17 mouse cellular contexts compared by ENCODE assay signal in the genomic region with DNA sequence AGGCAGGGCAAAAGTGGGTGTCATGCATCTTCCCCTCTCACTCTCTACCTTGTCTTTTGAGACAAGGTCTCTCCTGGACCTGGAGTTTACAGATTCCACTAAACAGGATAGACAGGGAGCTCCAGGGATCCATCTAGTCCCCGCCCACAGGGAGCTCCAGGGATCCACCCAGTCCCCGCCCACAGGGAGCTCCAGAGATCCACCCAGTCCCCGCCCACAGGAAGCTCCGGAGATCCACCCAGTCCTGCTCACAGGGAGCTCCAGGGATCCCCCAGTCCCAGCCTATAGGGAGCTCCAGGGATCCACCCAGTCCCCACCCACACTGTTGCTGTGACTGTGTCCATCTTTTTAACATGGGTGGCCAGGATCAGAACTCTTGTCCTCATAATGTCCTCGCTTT. TPM values are rescaled to one million over a fixed set of nuclear protein-coding genes. Genes with fewer than 3 reads are reported as not detected.
A peak's percentile ranks its signal among the peaks of the same experiment; 100 is the strongest.
DNase-seq lines count a peak whose midpoint lies in the region; ATAC-seq lines count a peak whose summit lies in the region.
"Had no signal": no experiment of that assay in that cellular context is flagged by ENCODE, and none has a peak within 500 bp of the region (broad histone marks: within the 10 kb centered on the region; RNA-seq: fewer than 3 reads in every experiment).

No protein-coding gene starts in this region.

- H3K36me3 ChIP-seq in intestine, embryonic 15.5 days: no peaks in the 10 kb centered on the region
- H3K36me3 ChIP-seq: G1E; hindbrain, embryonic 15.5 days; limb, embryonic 12.5 days; midbrain, embryonic 15.5 days; neural tube, embryonic 12.5 days had no signal

- H3K9me3 ChIP-seq in intestine, embryonic 15.5 days: no peaks in the 10 kb centered on the region
- H3K9me3 ChIP-seq: G1E; hindbrain, embryonic 15.5 days; limb, embryonic 12.5 days; midbrain, embryonic 15.5 days; neural tube, embryonic 12.5 days had no signal

- no peak overlapping the region for H3K9ac ChIP-seq in intestine, embryonic 15.5 days
- H3K9ac ChIP-seq: hindbrain, embryonic 15.5 days; limb, embryonic 12.5 days; midbrain, embryonic 15.5 days; neural tube, embryonic 12.5 days had no signal

- no peak overlapping the region for H3K4me3 ChIP-seq in intestine, embryonic 15.5 days (replicated peaks)
- H3K4me3 ChIP-seq: hindbrain, embryonic 15.5 days; limb, embryonic 12.5 days; midbrain, embryonic 15.5 days; neural tube, embryonic 12.5 days had no signal

- WGBS in intestine, embryonic 15.5 days: 72% methylated on average over 5 of the region's 5 CpGs

- H3K27ac ChIP-seq in intestine, embryonic 15.5 days: no peak overlapping the region
- H3K27ac ChIP-seq: hindbrain, embryonic 15.5 days; limb, embryonic 12.5 days; midbrain, embryonic 15.5 days; neural tube, embryonic 12.5 days had no signal

- H3K4me2 ChIP-seq in intestine, embryonic 15.5 days (replicated peaks): no peak overlapping the region
- H3K4me2 ChIP-seq: hindbrain, embryonic 15.5 days; limb, embryonic 12.5 days; midbrain, embryonic 15.5 days; neural tube, embryonic 12.5 days had no signal

- ATAC-seq in intestine, embryonic 15.5 days: peak; percentile 56; the same call in 1 of the 2 replicates
- ATAC-seq: midbrain, embryonic 15.5 days had no signal

- H3K27me3 ChIP-seq in intestine, embryonic 15.5 days (replicated peaks): no peaks in the 10 kb centered on the region
- H3K27me3 ChIP-seq: hindbrain, embryonic 15.5 days; limb, embryonic 12.5 days; midbrain, embryonic 15.5 days; neural tube, embryonic 12.5 days had no signal

- peaks cover 6% of the 10 kb centered on the region; the same call in 1 of the 2 replicates for H3K4me1 ChIP-seq in intestine, embryonic 15.5 days (replicated peaks)
- H3K4me1 ChIP-seq: hindbrain, embryonic 15.5 days; midbrain, embryonic 15.5 days; neural tube, embryonic 12.5 days had no signal

- DNase-seq in adrenal gland, postnatal 14 days: peak; percentile 42
- DNase-seq in adrenal gland, postnatal 25 days: no peak
- peak; percentile 34 for DNase-seq in heart, postnatal 4 days
- no peak for DNase-seq in heart, adult 8-10 months (ENCODE audit: low spot score)
- DNase-seq in ES-CJ7 (ENCODE audit: low read depth, low spot score): peak; percentile 62
- no peak for DNase-seq in spleen, postnatal 10 days (ENCODE audit: low spot score in 2 of 2)
- DNase-seq in right cerebral cortex, postnatal 25 days: no peak
- DNase-seq: cerebellum, adult 18-20 months; embryo, embryonic 11 days; kidney, postnatal 14 days; spleen, adult 18-20 months had no signal

RNA-seq across cellular contexts. Expression of gene Ablim1, which starts 16.7 kb away (rescaled TPM):
- 68.8 and 95.8 TPM in 2 replicates for total RNA-seq in adrenal gland, postnatal 14 days (2021)
- total RNA-seq in adrenal gland, postnatal 25 days (2021): 32.5 and 35.6 TPM in 2 replicates
- 100 to 1,000 TPM; 312 to 353 TPM for total RNA-seq in heart, postnatal 4 days (2021)
- 100 to 1,000 TPM; 450 to 472 (median 462) TPM for total RNA-seq in heart, adult 8-10 months (2022)
- polyA plus RNA-seq in intestine, embryonic 15.5 days (2015; fragmentation: Nextera tagmentation; extraction: Ambion mirVana): 28.0 and 31.2 TPM in 2 replicates

Comparison
In these comparisons a context has a peak if more than half of its experiments do, and no peak if none do; other contexts are left out.
1. DNase-seq: peak in adrenal gland, postnatal 14 days (single experiment), heart, postnatal 4 days (single experiment) and ES-CJ7 (single experiment); none in adrenal gland, postnatal 25 days (single experiment), heart, adult 8-10 months (single experiment), spleen, postnatal 10 days (0 of 2) and right cerebral cortex, postnatal 25 days (single experiment).